Mouse (Mus musculus) intestine, embryonic 14.5 days (tissue): ENCODE measurements at regions not wholly inside any gene's neighbourhood (a gene's known extent, or its start where the extent isn't known, plus 50 kb on each side); places are given as distances from the start of the nearest gene placed in this dataset.

Source experiments
- ATAC-seq: fragments of 200-750 bp; cut with Nextera tagmentation; replicated peaks from 2 replicates; pipeline ENCODE4 v1.8.0; 2017; ENCODE audit warnings: low read depth, moderate number of reproducible peaks, moderate TSS enrichment, moderate library complexity; ENCODE audit not compliant: low FRiP score, low TSS enrichment
- DNase-seq: peaks from one replicate; pipeline ENCODE4 v3.0.0-alpha.2; 2018; ENCODE audit warnings: low spot score
- H3K27ac ChIP-seq: fragments of 300-500 bp; sonication (generic); 2 replicates; pipeline ENCODE4 v1.5.1; 2014; ENCODE audit warnings: low read depth, mild to moderate bottlenecking, control low read depth
- H3K27me3 ChIP-seq: fragments of 300-500 bp; sonication (generic); replicated peaks from 2 replicates; pipeline ENCODE4 v1.6.1; 2014; ENCODE audit warnings: low read length, control low read depth; ENCODE audit not compliant: control insufficient read depth, insufficient read depth
- H3K36me3 ChIP-seq: fragments of 300-500 bp; sonication (generic); 2 replicates; pipeline ENCODE4 v1.6.1; 2014; ENCODE audit warnings: low read length, control low read depth; ENCODE audit not compliant: control insufficient read depth, insufficient read depth
- H3K4me1 ChIP-seq: fragments of 300-500 bp; sonication (generic); replicated peaks from 2 replicates; pipeline ENCODE4 v1.6.1; 2014; ENCODE audit warnings: low read length, control low read depth, mixed read lengths; ENCODE audit not compliant: control insufficient read depth, insufficient read depth
- H3K4me2 ChIP-seq: fragments of 300-500 bp; sonication (generic); 2 replicates; pipeline ENCODE4 v1.6.1; 2014; ENCODE audit warnings: low read length
- H3K4me3 ChIP-seq: fragments of 300-500 bp; sonication (generic); 2 replicates; pipeline ENCODE4 v1.5.1; 2014; ENCODE audit warnings: low read depth, low read length, control low read depth, mixed read lengths
- H3K9ac ChIP-seq: fragments of 300-500 bp; sonication (generic); 2 replicates; pipeline ENCODE4 v1.6.1; 2014; ENCODE audit warnings: mild to moderate bottlenecking, low read length
- H3K9me3 ChIP-seq: fragments of 300-500 bp; sonication (generic); 2 replicates; pipeline ENCODE4 v1.6.1; 2016; ENCODE audit warnings: low read length, control low read depth; ENCODE audit not compliant: control insufficient read depth
- WGBS: fragments of 180-500 bp; shearing (Covaris S2); extraction: QIAGEN DNeasy Blood & Tissue Kit; methylation state at CpG from one replicate; pipeline ENCODE4 v1.1.7; 2014; 5-methylcytosine and 5-hydroxymethylcytosine counted together

DNA sequence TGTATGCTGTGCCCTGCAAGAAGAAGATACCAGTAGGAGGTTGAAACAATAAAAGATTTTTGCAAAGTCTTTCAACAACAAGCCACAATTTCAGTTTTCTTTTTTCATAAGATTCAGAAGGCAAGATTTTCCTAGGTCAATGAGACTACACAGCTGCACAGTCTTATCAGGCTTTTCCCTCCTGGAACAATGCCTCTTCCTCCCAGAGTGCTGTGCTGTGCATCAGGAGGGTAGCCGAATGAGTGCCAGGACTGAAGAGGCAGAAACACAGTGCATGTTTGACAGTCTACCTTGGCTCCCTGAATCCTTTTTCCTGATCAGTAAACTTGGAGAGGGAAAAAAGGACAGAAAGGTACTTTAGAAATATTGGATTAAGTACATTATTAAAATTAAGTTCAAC lies 579.4 kb upstream of the Tbl1xr1 start:
- Histone ChIP-seq H3K27me3 (no peaks in the 10 kb centered on the region), H3K4me2 (no peak overlapping the region), H3K36me3 (no peaks in the 10 kb centered on the region), H3K9me3 (no peaks in the 10 kb centered on the region), H3K4me1 (no peaks in the 10 kb centered on the region), H3K4me3 (no peak overlapping the region), H3K9ac (no peak overlapping the region), H3K27ac (no peak overlapping the region)
- no peak for DNase-seq
- WGBS, result 36% methylated on average over 1 of the region's 1 CpGs
- ATAC-seq, result no peak

GRCm38 (mm10) chr3:21507655-21508054 lies 568.8 kb upstream of the Tbl1xr1 start:
- H3K27ac ChIP-seq, result no peak overlapping the region

DNA sequence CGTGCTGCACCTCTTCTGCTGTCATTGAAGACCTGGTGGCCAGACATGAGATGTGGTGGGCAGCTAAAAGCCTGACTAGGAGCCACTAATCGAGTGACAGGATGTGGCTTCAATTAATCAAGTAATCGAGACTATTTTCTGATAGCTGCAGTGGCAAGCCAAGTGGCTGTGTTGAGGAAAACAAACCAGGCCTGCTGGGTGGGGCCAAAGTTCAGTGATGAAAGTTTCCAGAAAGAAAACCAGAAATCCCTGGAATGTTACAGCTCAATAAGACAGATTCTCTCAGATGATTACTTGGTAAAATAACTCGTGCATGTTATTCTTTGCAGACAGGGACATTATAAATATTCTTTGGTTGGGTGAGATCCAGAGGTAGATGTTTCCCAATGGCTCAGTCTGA lies 564.4 kb upstream of the Tbl1xr1 start:
- ATAC-seq, result no peak
- Histone ChIP-seq H3K4me1 (no peaks in the 10 kb centered on the region), H3K4me3 (no peak overlapping the region), H3K27me3 (no peaks in the 10 kb centered on the region), H3K4me2 (no peak overlapping the region), H3K9ac (no peak overlapping the region), H3K36me3 (no peaks in the 10 kb centered on the region), H3K9me3 (peaks cover 24% of the 10 kb centered on the region), H3K27ac (no peak overlapping the region)
- DNase-seq, result no peak
- WGBS, result 54% methylated on average over 4 of the region's 4 CpGs

More at GRCm38 (mm10) chr3:21507655-21508054, 568.8 kb upstream of the Tbl1xr1 start:
- DNase-seq (no peak), ATAC-seq (no peak)
- WGBS, result 100% methylated on average over 2 of the region's 2 CpGs
- H3K27me3 ChIP-seq, result no peaks in the 10 kb centered on the region
- peaks cover 28% of the 10 kb centered on the region for H3K9me3 ChIP-seq
- no peak overlapping the region for H3K9ac ChIP-seq
- no peak overlapping the region for H3K4me2 ChIP-seq
- no peak overlapping the region for H3K4me3 ChIP-seq
- no peaks in the 10 kb centered on the region for H3K36me3 ChIP-seq
- no peaks in the 10 kb centered on the region for H3K4me1 ChIP-seq

DNA sequence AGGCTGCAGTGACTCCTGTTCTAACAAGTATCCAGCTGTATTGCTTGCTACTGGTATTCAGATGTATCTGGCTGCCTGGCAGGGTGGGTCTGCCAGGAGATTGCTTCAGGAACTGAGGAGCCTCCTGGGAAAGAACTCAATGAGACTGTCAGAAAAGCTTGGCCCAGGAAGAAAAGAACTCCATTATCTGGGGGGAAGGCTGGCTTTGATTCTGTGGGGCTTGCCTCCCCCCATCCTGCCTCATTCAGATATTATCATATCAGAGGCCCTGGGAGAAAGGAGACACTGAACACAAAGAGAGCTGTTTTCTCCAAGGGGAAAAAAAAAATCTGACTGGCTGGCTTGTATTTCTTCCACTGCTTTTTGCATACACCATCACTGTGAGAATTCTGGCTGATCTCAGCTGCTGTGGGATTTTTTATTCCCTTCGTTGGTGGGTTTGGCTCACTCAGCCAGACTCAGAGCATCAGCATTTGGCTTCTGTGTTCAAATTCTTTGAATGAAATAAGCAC lies 552.0 kb upstream of the Tbl1xr1 start:
- H3K4me3 ChIP-seq, result no peak overlapping the region
- H3K4me1 ChIP-seq, result no peaks in the 10 kb centered on the region
- H3K27me3 ChIP-seq, result no peaks in the 10 kb centered on the region
- no peak for ATAC-seq
- DNase-seq, result no peak
- H3K4me2 ChIP-seq, result no peak overlapping the region
- no peak overlapping the region for H3K9ac ChIP-seq
- WGBS, result 33% methylated on average over 1 of the region's 1 CpGs
- no peak overlapping the region for H3K27ac ChIP-seq
- H3K9me3 ChIP-seq, result peaks cover 3% of the 10 kb centered on the region
- no peaks in the 10 kb centered on the region for H3K36me3 ChIP-seq

- no peak for DNase-seq
- no peak overlapping the region for H3K9ac ChIP-seq
- H3K27me3 ChIP-seq, result no peaks in the 10 kb centered on the region
- no peaks in the 10 kb centered on the region for H3K36me3 ChIP-seq
- H3K9me3 ChIP-seq, result no peaks in the 10 kb centered on the region
- WGBS, result 22% methylated on average over 5 of the region's 5 CpGs
- H3K4me3 ChIP-seq, result no peak overlapping the region
- no peak overlapping the region for H3K4me2 ChIP-seq
- no peaks in the 10 kb centered on the region; the same call in 1 of the 2 replicates for H3K4me1 ChIP-seq
- ATAC-seq, result no peak
- no peak overlapping the region for H3K27ac ChIP-seq
Measured at GRCm38 (mm10) chr3:21530862-21531261, 545.6 kb upstream of the Tbl1xr1 start.

DNA sequence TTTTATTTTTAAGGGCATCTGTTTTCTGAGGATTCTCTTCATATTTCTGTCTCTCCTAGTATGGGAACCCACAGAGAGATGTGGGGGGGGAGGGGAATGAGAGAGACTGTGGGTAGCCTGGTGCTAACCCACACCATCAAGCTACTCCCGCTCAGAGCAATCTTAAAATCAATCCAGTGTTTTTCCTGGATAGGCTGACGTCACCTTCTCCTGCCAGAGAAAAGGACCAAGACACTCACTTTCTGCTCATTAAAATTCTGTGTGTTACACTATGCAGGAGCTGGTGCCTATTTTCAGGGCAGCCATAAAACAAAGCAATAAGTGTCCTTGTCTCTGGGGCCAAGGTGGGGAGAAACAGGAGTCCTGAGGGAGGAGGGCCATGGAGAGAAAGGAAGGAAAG lies 537.3 kb upstream of the Tbl1xr1 start:
- Histone ChIP-seq H3K36me3 (no peaks in the 10 kb centered on the region), H3K4me3 (no peak overlapping the region), H3K4me2 (no peak overlapping the region), H3K9ac (no peak overlapping the region), H3K4me1 (no peaks in the 10 kb centered on the region), H3K27me3 (no peaks in the 10 kb centered on the region), H3K27ac (no peak overlapping the region), H3K9me3 (no peaks in the 10 kb centered on the region)
- DNase-seq (no peak), ATAC-seq (no peak)
- 46% methylated on average over 2 of the region's 2 CpGs for WGBS

DNA sequence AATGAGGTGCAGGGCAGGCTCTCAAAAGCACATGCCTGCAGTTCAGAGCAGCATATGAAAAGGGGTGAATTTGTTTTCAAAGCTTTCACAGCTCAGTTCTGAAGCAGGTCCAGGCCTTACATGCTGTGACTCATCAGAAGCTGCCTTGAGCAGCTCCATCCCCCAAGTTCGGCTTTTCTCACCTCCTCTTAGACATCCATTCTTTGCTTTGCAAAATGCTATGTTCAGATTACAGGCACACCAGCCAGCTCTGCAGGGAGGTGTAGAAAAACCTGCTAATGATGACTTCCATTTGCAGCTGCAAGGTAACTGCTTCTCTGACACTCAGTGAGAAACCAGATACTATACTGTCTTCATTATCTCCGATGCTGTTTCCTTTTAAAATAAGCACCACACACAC lies 532.0 kb upstream of the Tbl1xr1 start:
- DNase-seq, result no peak
- WGBS, result 47% methylated on average over 2 of the region's 2 CpGs
- H3K27ac ChIP-seq, result no peak overlapping the region

GRCm38 (mm10) chr3:21545156-21545893 lies 531.1 kb upstream of the Tbl1xr1 start:
- 53% methylated on average over 5 of the region's 5 CpGs for WGBS
- no peak for ATAC-seq

More for the DNA sequence above, 532.0 kb upstream of the Tbl1xr1 start:
- H3K4me3 ChIP-seq, result no peak overlapping the region
- no peaks in the 10 kb centered on the region for H3K4me1 ChIP-seq
- no peaks in the 10 kb centered on the region for H3K9me3 ChIP-seq
- no peak overlapping the region for H3K9ac ChIP-seq
- ATAC-seq, result no peak
- H3K4me2 ChIP-seq, result no peak overlapping the region
- no peaks in the 10 kb centered on the region for H3K36me3 ChIP-seq
- H3K27me3 ChIP-seq, result no peaks in the 10 kb centered on the region

GRCm38 (mm10) chr3:21546411-21546810 lies 530.0 kb upstream of the Tbl1xr1 start:
- Histone ChIP-seq H3K4me3 (no peak overlapping the region), H3K9me3 (no peaks in the 10 kb centered on the region), H3K27ac (no peak overlapping the region), H3K27me3 (no peaks in the 10 kb centered on the region), H3K4me2 (no peak overlapping the region), H3K9ac (no peak overlapping the region), H3K36me3 (no peaks in the 10 kb centered on the region), H3K4me1 (no peaks in the 10 kb centered on the region)
- DNase-seq, result no peak
- no peak for ATAC-seq
- 55% methylated on average over 2 of the region's 2 CpGs for WGBS

More at GRCm38 (mm10) chr3:21545156-21545893, 531.1 kb upstream of the Tbl1xr1 start:
- H3K9ac ChIP-seq, result no peak overlapping the region
- no peak overlapping the region for H3K27ac ChIP-seq
- H3K9me3 ChIP-seq, result no peaks in the 10 kb centered on the region
- H3K4me3 ChIP-seq, result no peak overlapping the region
- no peaks in the 10 kb centered on the region for H3K4me1 ChIP-seq
- no peaks in the 10 kb centered on the region for H3K36me3 ChIP-seq
- H3K4me2 ChIP-seq, result no peak overlapping the region
- no peak for DNase-seq
- no peaks in the 10 kb centered on the region for H3K27me3 ChIP-seq
